Mouse (Mus musculus) brain, embryonic 14.5 days (tissue): ENCODE measurements at regions not wholly inside any gene's neighbourhood (a gene's known extent, or its start where the extent isn't known, plus 50 kb on each side); places are given as distances from the start of the nearest gene placed in this dataset.

Experiments used
- CTCF ChIP-seq: fragments of 200-500 bp; IDR thresholded peaks from 2 replicates; pipeline ENCODE4 v1.5.1; 2012; ENCODE audit warnings: inconsistent platforms, mild to moderate bottlenecking, moderate library complexity, borderline replicate concordance; ENCODE audit not compliant: insufficient read depth, insufficient read length; ENCODE audit errors: extremely low read depth
- POLR2A ChIP-seq: fragments of 200-500 bp; IDR thresholded peaks from 2 replicates; pipeline ENCODE4 v1.6.1; 2012; ENCODE audit warnings: mild to moderate bottlenecking, inconsistent platforms, borderline replicate concordance; ENCODE audit not compliant: poor library complexity, insufficient read depth, insufficient read length, severe bottlenecking; ENCODE audit errors: extremely low read depth

- no peak for TF ChIP-seq POLR2A
- no peak for TF ChIP-seq CTCF
These were observed 434.9 kb downstream of the Cmpk2 start for GRCm38 (mm10) chr12:26903894-26904272.
